Comparison of ENCODE assay signal across 8 mouse cellular contexts in genomic region chr7:99079522-99079921, GRCm38 (mm10).
DNase-seq lines count a peak whose midpoint lies in the region; ATAC-seq and TF ChIP-seq lines count a peak whose summit lies in the region.

No protein-coding gene starts in this region.

- H3K4me2 ChIP-seq in kidney, embryonic 16.5 days (replicated peaks; ENCODE audit: low read depth, low read length): no peak overlapping the region

- H3K9me3 ChIP-seq in kidney, embryonic 16.5 days (ENCODE audit: low read length): no peaks in the 10 kb centered on the region
- no peaks in the 10 kb centered on the region for H3K9me3 ChIP-seq in MEL (replicated peaks; ENCODE audit: insufficient read depth, low read length)

- no peak overlapping the region for H3K4me3 ChIP-seq in kidney, embryonic 16.5 days (ENCODE audit: low read length)
- no peak overlapping the region for H3K4me3 ChIP-seq in MEL (ENCODE audit: control insufficient read depth in 1 of 2, insufficient read depth in 1 of 2, low read depth in 2 of 2, low read length in 2 of 2)

- ATAC-seq in kidney, embryonic 16.5 days (ENCODE audit: low FRiP score, low TSS enrichment): no peak
- no peak for ATAC-seq in megakaryocyte-erythroid progenitor cell, adult 5-6 weeks (replicated peaks; ENCODE audit: low FRiP score, low TSS enrichment, poor library complexity, severe bottlenecking)

- TF ChIP-seq CTCF in MEL (IDR thresholded peaks at IDR 0.05 in 2 of 3, conservative IDR thresholded peaks at IDR 0.05 in 1 of 3; ENCODE audit: control insufficient read depth in 1 of 3, insufficient read depth in 1 of 3, low read depth in 2 of 3, low read length in 3 of 3, poor library complexity in 1 of 3, severe bottlenecking in 1 of 3): peak; percentile 42 to 91 (median 76)

- no peaks in the 10 kb centered on the region for H3K27me3 ChIP-seq in kidney, embryonic 16.5 days (ENCODE audit: insufficient read depth, low read length)
- H3K27me3 ChIP-seq in MEL (ENCODE audit: control insufficient read depth in 1 of 2, insufficient read depth in 2 of 2, low read length in 2 of 2): no peaks in the 10 kb centered on the region

- H3K27ac ChIP-seq in kidney, embryonic 16.5 days (ENCODE audit: low read length): no peak overlapping the region
- no peak overlapping the region for H3K27ac ChIP-seq in MEL (ENCODE audit: control insufficient read depth, low read depth, low read length)

- peak; percentile 97 for TF ChIP-seq RAD21 in MEL (IDR thresholded peaks at IDR 0.05; ENCODE audit: low read depth, low read length)

- TF ChIP-seq EP300 in MEL (IDR thresholded peaks at IDR 0.05; ENCODE audit: low read depth in 1 of 2, low read length in 2 of 2): no peak

- no peaks in the 10 kb centered on the region; the same call in 1 of the 2 replicates for H3K79me2 ChIP-seq in MEL (ENCODE audit: control insufficient read depth, insufficient read depth, low read length, poor library complexity)

- no peak for TF ChIP-seq POLR2A in MEL (IDR thresholded peaks at IDR 0.05; ENCODE audit: control insufficient read depth in 1 of 2, insufficient read depth in 1 of 2, low read depth in 1 of 2, low read length in 2 of 2, poor library complexity in 1 of 2)

- intact Hi-C loops in gastrocnemius, postnatal 14 days (cut with DNase I; ENCODE audit: low total_unique reads): loop anchor here (5.0 to 10.0 kb wide), 2 partner anchors 112 to 335 kb away; no protein-coding TSS in a partner anchor
- intact Hi-C loops in left cerebral cortex, postnatal 4 days (cut with DNase I): loop anchor here (10.0 kb wide), 3 partner anchors 235 to 595 kb away; partner anchors contain the start of gene Lrrc32

- WGBS in kidney, embryonic 16.5 days: 33% methylated on average over 4 of the region's 4 CpGs

- H3K36me3 ChIP-seq in kidney, embryonic 16.5 days (ENCODE audit: insufficient read depth, low read length): no peaks in the 10 kb centered on the region
- H3K36me3 ChIP-seq in MEL (ENCODE audit: control insufficient read depth in 1 of 2, insufficient read depth in 2 of 2, low read length in 2 of 2): no peaks in the 10 kb centered on the region

- peak; percentile 60 for DNase-seq in kidney, adult 18-20 months
- peak; percentile 60 for DNase-seq in MEL (ENCODE audit: low read depth, low spot score)
- DNase-seq in brain, embryonic 18.5 days (ENCODE audit: low read depth, low spot score): peak; percentile 20
- DNase-seq in gastrocnemius, postnatal 14 days: peak; percentile 38
- DNase-seq in left cerebral cortex, postnatal 4 days: peak; percentile 56
- DNase-seq in right cerebral cortex, postnatal 10 days (ENCODE audit: low spot score in 2 of 2): peak; percentile 72 to 83

- no peak overlapping the region for H3K9ac ChIP-seq in kidney, embryonic 16.5 days (replicated peaks; ENCODE audit: low read length)
- H3K9ac ChIP-seq in MEL (ENCODE audit: control insufficient read depth, low read depth, low read length, poor library complexity, severe bottlenecking): no peak overlapping the region

- peaks cover 16% of the 10 kb centered on the region; the same call in 1 of the 2 replicates for H3K4me1 ChIP-seq in kidney, embryonic 16.5 days (ENCODE audit: insufficient read depth, low read length)
- H3K4me1 ChIP-seq in MEL (ENCODE audit: control insufficient read depth in 1 of 2, insufficient read depth in 2 of 2, low read length in 2 of 2): no peaks in the 10 kb centered on the region

TF ChIP-seq in MEL, 35 proteins besides CTCF, POLR2A, EP300 and RAD21:
- TF ChIP-seq MEF2A (IDR thresholded peaks at IDR 0.05; ENCODE audit: extremely low read depth, insufficient replicate concordance, low read depth, low read length, poor library complexity, severe bottlenecking): no peak
- 0 out of 2 replicates have a peak, but pooled peaks have one; percentile 24 for TF ChIP-seq BHLHE40 (IDR thresholded peaks at IDR 0.05; ENCODE audit: borderline replicate concordance, low read depth, low read length)
- TF ChIP-seq MAZ (IDR thresholded peaks at IDR 0.05; ENCODE audit: low read depth, low read length): no peak
- TF ChIP-seq ETS1 (IDR thresholded peaks at IDR 0.05; ENCODE audit: low read depth, low read length): no peak
- TF ChIP-seq SMC3 (IDR thresholded peaks at IDR 0.05; ENCODE audit: low read depth, low read length): peak; percentile 89
- no peak for TF ChIP-seq ZMIZ1 (IDR thresholded peaks at IDR 0.05; ENCODE audit: low read depth, low read length)
- TF ChIP-seq RCOR1 (IDR thresholded peaks at IDR 0.05; ENCODE audit: low read depth, low read length): 0 out of 2 replicates have a peak, but pooled peaks have one; percentile 37
- no peak for TF ChIP-seq USF2 (IDR thresholded peaks at IDR 0.05; ENCODE audit: borderline replicate concordance in 1 of 2, insufficient read depth in 1 of 2, low read depth in 1 of 2, low read length in 2 of 2)
- no peak for TF ChIP-seq UBTF (IDR thresholded peaks at IDR 0.05; ENCODE audit: borderline replicate concordance, insufficient read depth, low read depth, low read length)
- no peak for TF ChIP-seq HCFC1 (IDR thresholded peaks at IDR 0.05; ENCODE audit: low read depth, low read length)
- no peak for TF ChIP-seq GATA1 (IDR thresholded peaks at IDR 0.05; ENCODE audit: low read depth, low read length)
- peak; percentile 92 for TF ChIP-seq ZC3H11A (IDR thresholded peaks at IDR 0.05; ENCODE audit: low read depth, low read length)
- TF ChIP-seq E2F4 (IDR thresholded peaks at IDR 0.05; ENCODE audit: borderline replicate concordance, low read depth, low read length): no peak
- no peak for TF ChIP-seq MYB (IDR thresholded peaks at IDR 0.05; ENCODE audit: low read depth, low read length)
- TF ChIP-seq MYC (IDR thresholded peaks at IDR 0.05; ENCODE audit: low read depth, low read length): 0 out of 2 replicates have a peak, but pooled peaks have one; percentile 36
- TF ChIP-seq NRF1 (IDR thresholded peaks at IDR 0.05; ENCODE audit: insufficient read depth, low read depth, low read length, poor library complexity, severe bottlenecking): no peak
- no peak for TF ChIP-seq JUND (IDR thresholded peaks at IDR 0.05; ENCODE audit: low read depth, low read length)

Comparison
In these comparisons a context has a peak if more than half of its experiments do, and no peak if none do; other contexts are left out.
1. DNase-seq: peak in every context shown above with its lines; median percentile 78 in right cerebral cortex, postnatal 10 days; 60 in kidney, adult 18-20 months; 60 in MEL; 56 in left cerebral cortex, postnatal 4 days; 38 in gastrocnemius, postnatal 14 days; 20 in brain, embryonic 18.5 days.